Mouse (Mus musculus): ENCODE measurements around the gene Cacng4.

DNA sequence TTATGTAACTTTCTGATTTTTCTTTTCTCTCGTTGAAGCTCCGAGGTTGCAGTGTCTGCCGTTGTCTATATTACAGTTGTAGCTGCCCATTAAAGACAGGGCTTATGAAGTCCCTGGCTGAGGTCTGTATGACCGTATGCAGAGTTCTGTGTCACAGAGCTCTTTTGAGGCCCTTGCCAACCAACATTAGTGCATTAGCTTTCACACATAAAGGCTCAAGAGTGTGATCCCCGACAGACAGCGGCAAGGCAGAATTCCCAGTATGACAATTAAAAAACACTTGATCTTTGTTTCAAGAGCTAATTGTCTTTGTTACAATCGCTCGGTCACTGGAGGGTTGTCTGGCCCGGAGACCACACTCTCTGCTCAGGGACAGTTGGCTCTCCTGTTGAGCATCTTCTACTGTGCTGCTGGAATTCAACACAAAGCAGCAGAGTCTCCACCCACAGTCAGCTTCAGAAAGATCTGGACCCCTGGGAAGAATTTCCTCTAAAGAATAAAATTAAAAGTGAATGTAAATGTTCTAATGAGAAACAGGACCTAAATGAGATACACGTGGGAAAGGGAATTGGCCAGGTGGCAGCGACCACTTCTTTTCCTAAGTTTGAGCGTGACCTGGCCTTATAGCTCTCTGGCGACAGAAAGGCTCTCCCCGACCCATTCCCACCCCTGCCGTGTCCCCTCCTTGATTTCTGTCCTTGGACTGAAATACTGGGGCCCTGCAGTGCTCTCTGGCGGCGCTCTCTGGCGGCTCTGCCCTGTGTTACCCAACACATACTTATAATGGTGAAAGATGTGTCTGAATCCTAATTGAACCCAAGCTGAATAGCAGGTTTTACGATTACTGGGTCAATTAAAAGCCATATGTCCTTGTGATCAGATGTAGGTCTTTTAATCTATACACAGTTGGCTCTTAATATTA is 110.6 kb downstream of the Cacng4 start:
- TF ChIP-seq TAL1 (IDR thresholded peaks at IDR 0.05; ENCODE audit: low read length) (no peak), GATA1 (IDR thresholded peaks at IDR 0.05; ENCODE audit: low read length) (no peak)
